Mouse (Mus musculus) right cerebral cortex, postnatal 36 days (tissue): ENCODE measurements around the gene Mcu.

Source experiments
- DNase-seq, 2 experiments: peaks; one replicate each; pipeline ENCODE4 v3.0.0; 2022; ENCODE audit warnings: low spot score in 2 of 2, mixed read lengths in 1 of 2

The Mcu gene

GRCm38 (mm10) chr10:59569481-59569869 lies 47.0 kb downstream of the Mcu start:
- no peak for DNase-seq

GRCm38 (mm10) chr10:59568665-59569480 lies 47.6 kb downstream of the Mcu start:
- no peak for DNase-seq

GRCm38 (mm10) chr10:59566968-59567367 lies 49.5 kb downstream of the Mcu start:
- DNase-seq, result peak in 1 of 2 experiments; percentile 17

GRCm38 (mm10) chr10:59565995-59566410 lies 50.5 kb downstream of the Mcu start:
- peak in 1 of 2 experiments; percentile 16 for DNase-seq

- DNase-seq, result no peak
These were observed 51.9 kb downstream of the Mcu start for GRCm38 (mm10) chr10:59564551-59564950.

GRCm38 (mm10) chr10:59562511-59562910 lies 54.0 kb downstream of the Mcu start:
- no peak for DNase-seq

GRCm38 (mm10) chr10:59560126-59560525 lies 56.4 kb downstream of the Mcu start:
- DNase-seq, result no peak

GRCm38 (mm10) chr10:59558602-59559001 lies 57.9 kb downstream of the Mcu start:
- no peak for DNase-seq

- no peak for DNase-seq
These were observed 58.3 kb downstream of the Mcu start for GRCm38 (mm10) chr10:59558164-59558563.

- DNase-seq, result no peak
These were observed 60.0 kb downstream of the Mcu start for GRCm38 (mm10) chr10:59556541-59556940.

GRCm38 (mm10) chr10:59554243-59554642 lies 62.2 kb downstream of the Mcu start:
- no peak for DNase-seq

- DNase-seq, result no peak
These were observed 64.0 kb downstream of the Mcu start for GRCm38 (mm10) chr10:59552456-59552855.

GRCm38 (mm10) chr10:59548768-59549333 lies 67.6 kb downstream of the Mcu start:
- DNase-seq, result no peak

- DNase-seq, result no peak
These were observed 68.3 kb downstream of the Mcu start for GRCm38 (mm10) chr10:59548211-59548610.

GRCm38 (mm10) chr10:59547426-59547825 lies 69.1 kb downstream of the Mcu start:
- peak in 1 of 2 experiments; percentile 27 for DNase-seq

- DNase-seq, result no peak
These were observed 71.3 kb downstream of the Mcu start for GRCm38 (mm10) chr10:59545169-59545568.

- no peak for DNase-seq
These were observed 73.1 kb downstream of the Mcu start for GRCm38 (mm10) chr10:59543351-59543750.

- no peak for DNase-seq
These were observed 75.0 kb downstream of the Mcu start for GRCm38 (mm10) chr10:59541466-59541865.

GRCm38 (mm10) chr10:59540596-59540995 lies 75.9 kb downstream of the Mcu start:
- DNase-seq, result no peak

- no peak for DNase-seq
These were observed 76.4 kb downstream of the Mcu start for GRCm38 (mm10) chr10:59540081-59540480.

- peak; percentile 43 to 54 for DNase-seq
These were observed 77.0 kb downstream of the Mcu start for GRCm38 (mm10) chr10:59539533-59539875.

GRCm38 (mm10) chr10:59538767-59539532 lies 77.5 kb downstream of the Mcu start:
- no peak for DNase-seq

GRCm38 (mm10) chr10:59538063-59538462 lies 78.4 kb downstream of the Mcu start:
- no peak for DNase-seq
